Mouse (Mus musculus): Measurements from ENCODE around the gene Atp5e. TPM values are rescaled to one million over a fixed set of nuclear protein-coding genes. Genes with fewer than 3 reads are reported as not detected.

Atp5e gene
- polyA plus RNA-seq, 1 experiment: 827 TPM

DNA sequence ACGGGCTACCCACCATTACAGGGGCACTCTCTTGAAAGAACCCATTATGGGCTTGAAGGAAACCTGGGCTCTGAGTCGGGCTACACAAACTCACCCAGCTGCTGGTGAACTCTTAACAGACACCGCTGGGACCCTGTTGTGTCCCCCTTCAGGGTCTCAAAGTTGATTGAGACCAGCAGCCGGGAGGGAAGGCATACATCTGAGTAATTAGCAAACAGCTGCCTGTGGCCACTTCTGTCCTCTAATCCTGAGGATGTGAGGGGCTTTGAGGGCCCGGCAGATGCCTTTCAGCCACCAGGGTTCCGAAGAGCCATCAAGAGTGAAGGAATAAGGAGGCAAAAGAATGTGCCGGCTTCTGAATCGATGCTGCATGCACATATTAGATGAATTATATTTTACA, 17.0 kb downstream of the Atp5e start:
- H3K27me3 ChIP-seq (ENCODE audit: control insufficient read depth, insufficient read depth, insufficient read length): no peaks in the 10 kb centered on the region

DNA sequence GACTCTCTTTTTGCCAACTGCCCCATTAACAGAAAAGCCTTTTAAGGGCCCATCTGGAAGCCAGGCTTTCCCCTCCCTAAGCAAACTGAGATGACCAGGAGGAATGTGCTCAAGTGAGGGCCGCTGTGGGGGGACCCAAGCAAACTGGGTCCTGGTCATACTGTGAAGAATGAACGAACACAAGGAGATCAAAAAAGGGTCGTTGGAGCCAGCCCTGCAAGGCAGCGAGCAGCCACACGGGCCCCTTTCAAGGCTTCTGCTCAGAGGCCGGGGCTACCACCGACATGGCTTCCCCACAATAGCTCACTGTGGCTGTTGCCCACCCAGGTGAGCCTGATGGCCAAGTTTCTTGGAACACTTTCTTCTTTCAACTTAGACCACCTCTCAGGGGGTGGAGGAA, 17.4 kb downstream of the Atp5e start:
- H3K36me3 ChIP-seq (ENCODE audit: control insufficient read depth, insufficient read depth): no peaks in the 10 kb centered on the region
- no peaks in the 10 kb centered on the region for H3K79me2 ChIP-seq (ENCODE audit: control insufficient read depth, insufficient read depth)
- H3K27me3 ChIP-seq (ENCODE audit: control insufficient read depth, insufficient read depth, insufficient read length): no peaks in the 10 kb centered on the region
- H3K79me3 ChIP-seq (ENCODE audit: low read depth): no peaks in the 10 kb centered on the region
- H3ac ChIP-seq (ENCODE audit: control insufficient read depth, insufficient read length, low read depth): no peak overlapping the region
- H3K4me3 ChIP-seq (ENCODE audit: insufficient read depth, poor library complexity, severe bottlenecking): no peak overlapping the region
- TF ChIP-seq MYOD1 (IDR thresholded peaks at IDR 0.05; ENCODE audit: control insufficient read depth, insufficient read length, low read depth) (no peak), FOSL1 (IDR thresholded peaks at IDR 0.05; ENCODE audit: insufficient read depth, low read length, poor library complexity, severe bottlenecking) (no peak), MYOG (IDR thresholded peaks at IDR 0.05; ENCODE audit: control insufficient read depth, extremely low read depth, insufficient read length) (no peak), MAX (IDR thresholded peaks at IDR 0.05) (no peak), CTCF (IDR thresholded peaks at IDR 0.05; ENCODE audit: control insufficient read depth, insufficient read depth, insufficient read length) (no peak), CEBPB (IDR thresholded peaks at IDR 0.05; ENCODE audit: low read depth) (no peak)

More for the DNA sequence above, 17.0 kb downstream of the Atp5e start:
- H3K79me2 ChIP-seq (ENCODE audit: control insufficient read depth, insufficient read depth): no peaks in the 10 kb centered on the region
- no peak overlapping the region for H3ac ChIP-seq (ENCODE audit: control insufficient read depth, insufficient read length, low read depth)
- no peaks in the 10 kb centered on the region for H3K36me3 ChIP-seq (ENCODE audit: control insufficient read depth, insufficient read depth)
- no peaks in the 10 kb centered on the region for H3K79me3 ChIP-seq (ENCODE audit: low read depth)
- TF ChIP-seq MYOG (IDR thresholded peaks at IDR 0.05; ENCODE audit: control insufficient read depth, extremely low read depth, insufficient read length) (no peak), MYOD1 (IDR thresholded peaks at IDR 0.05; ENCODE audit: control insufficient read depth, insufficient read length, low read depth) (no peak), USF1 (IDR thresholded peaks at IDR 0.05; ENCODE audit: low read depth) (no peak), CEBPB (IDR thresholded peaks at IDR 0.05; ENCODE audit: low read depth) (no peak)
- H3K4me3 ChIP-seq (ENCODE audit: insufficient read depth, poor library complexity, severe bottlenecking): no peak overlapping the region

DNA sequence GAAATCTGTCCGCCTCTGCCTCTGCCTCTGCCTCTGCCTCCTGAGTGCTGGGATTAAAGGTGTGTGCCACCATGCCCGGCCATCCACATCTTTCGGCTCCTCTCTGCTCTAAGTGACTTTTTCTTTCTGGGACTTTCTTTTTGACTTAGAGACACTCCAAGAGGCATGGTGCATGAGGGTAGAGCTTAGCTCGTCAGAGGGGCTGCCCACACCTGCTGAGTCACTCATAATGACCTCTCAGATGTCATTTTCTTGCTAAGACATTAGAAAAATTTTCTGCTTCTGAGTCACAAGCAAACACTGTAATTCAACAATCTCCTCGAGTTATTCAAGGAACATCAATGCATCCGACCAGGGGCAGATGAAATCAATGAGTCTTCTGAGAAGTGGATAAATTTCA, 18.9 kb downstream of the Atp5e start:
- no peaks in the 10 kb centered on the region for H3K79me2 ChIP-seq (ENCODE audit: control insufficient read depth, insufficient read depth)
- TF ChIP-seq FOSL1 (IDR thresholded peaks at IDR 0.05; ENCODE audit: insufficient read depth, low read length, poor library complexity, severe bottlenecking) (peak; percentile 20), MAX (IDR thresholded peaks at IDR 0.05) (no peak), CTCF (IDR thresholded peaks at IDR 0.05; ENCODE audit: control insufficient read depth, insufficient read depth, insufficient read length) (no peak), MYOD1 (IDR thresholded peaks at IDR 0.05; ENCODE audit: control insufficient read depth, insufficient read length, low read depth) (peak; percentile 41), USF1 (IDR thresholded peaks at IDR 0.05; ENCODE audit: low read depth) (no peak), CEBPB (IDR thresholded peaks at IDR 0.05; ENCODE audit: low read depth) (no peak), MYOG (IDR thresholded peaks at IDR 0.05; ENCODE audit: control insufficient read depth, extremely low read depth, insufficient read length) (no peak)
- H3K4me3 ChIP-seq (ENCODE audit: insufficient read depth, poor library complexity, severe bottlenecking): no peak overlapping the region
- H3K27me3 ChIP-seq (ENCODE audit: control insufficient read depth, insufficient read depth, insufficient read length): no peaks in the 10 kb centered on the region
- H3ac ChIP-seq (ENCODE audit: control insufficient read depth, insufficient read length, low read depth): no peak overlapping the region
- H3K79me3 ChIP-seq (ENCODE audit: low read depth): no peaks in the 10 kb centered on the region
- no peaks in the 10 kb centered on the region for H3K36me3 ChIP-seq (ENCODE audit: control insufficient read depth, insufficient read depth)

DNA sequence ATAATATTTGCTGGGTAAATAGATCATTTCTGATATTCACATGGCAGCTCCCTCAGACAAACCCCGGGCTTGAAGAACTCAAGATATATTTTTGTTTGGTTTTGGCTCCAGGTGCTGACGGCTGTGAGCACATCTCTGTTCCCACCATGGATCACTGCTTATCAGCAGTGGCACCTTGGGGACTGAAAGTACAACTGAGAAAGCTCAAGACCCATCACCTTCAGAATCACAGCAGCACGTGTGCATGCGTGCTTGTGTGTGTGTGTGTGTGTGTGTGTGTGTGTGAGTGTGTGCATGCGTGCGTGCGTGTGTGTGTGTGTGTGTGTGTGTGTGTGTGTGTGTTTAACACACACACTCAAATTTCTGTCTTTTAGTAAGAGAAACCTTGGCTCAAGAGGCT, 19.5 kb downstream of the Atp5e start:
- no peaks in the 10 kb centered on the region for H3K27me3 ChIP-seq (ENCODE audit: control insufficient read depth, insufficient read depth, insufficient read length)
- no peak overlapping the region for H3ac ChIP-seq (ENCODE audit: control insufficient read depth, insufficient read length, low read depth)
- TF ChIP-seq FOSL1 (IDR thresholded peaks at IDR 0.05; ENCODE audit: insufficient read depth, low read length, poor library complexity, severe bottlenecking) (no peak), USF1 (IDR thresholded peaks at IDR 0.05; ENCODE audit: low read depth) (no peak), MYOG (IDR thresholded peaks at IDR 0.05; ENCODE audit: control insufficient read depth, extremely low read depth, insufficient read length) (no peak), CTCF (IDR thresholded peaks at IDR 0.05; ENCODE audit: control insufficient read depth, insufficient read depth, insufficient read length) (no peak), MAX (IDR thresholded peaks at IDR 0.05) (no peak), CEBPB (IDR thresholded peaks at IDR 0.05; ENCODE audit: low read depth) (no peak), MYOD1 (IDR thresholded peaks at IDR 0.05; ENCODE audit: control insufficient read depth, insufficient read length, low read depth) (no peak)
- H3K79me2 ChIP-seq (ENCODE audit: control insufficient read depth, insufficient read depth): no peaks in the 10 kb centered on the region
- no peaks in the 10 kb centered on the region for H3K79me3 ChIP-seq (ENCODE audit: low read depth)
- H3K4me3 ChIP-seq (ENCODE audit: insufficient read depth, poor library complexity, severe bottlenecking): no peak overlapping the region
- no peaks in the 10 kb centered on the region for H3K36me3 ChIP-seq (ENCODE audit: control insufficient read depth, insufficient read depth)

DNA sequence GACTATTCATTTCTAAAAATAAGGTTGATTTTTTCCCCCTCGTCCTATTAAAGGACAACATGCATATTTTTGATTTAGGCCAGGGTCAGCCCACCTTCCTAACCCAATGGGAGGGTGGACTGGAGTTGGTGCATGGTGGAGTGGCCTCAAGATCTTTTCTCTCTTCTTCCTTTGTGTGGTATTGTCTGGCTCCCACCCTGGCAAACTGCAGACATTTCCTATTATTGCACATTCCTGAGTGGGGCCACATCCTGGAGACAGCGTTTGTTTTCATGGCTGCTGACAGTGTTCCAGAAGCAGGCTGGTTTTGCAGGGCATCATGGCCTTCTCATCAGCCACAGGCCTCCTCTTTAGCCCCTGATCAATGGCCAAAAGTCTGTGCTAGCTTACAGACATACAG, 20.9 kb downstream of the Atp5e start:
- Histone ChIP-seq H3ac (ENCODE audit: control insufficient read depth, insufficient read length, low read depth) (no peak overlapping the region), H3K79me3 (ENCODE audit: low read depth) (peaks cover 4% of the 10 kb centered on the region), H3K4me3 (ENCODE audit: insufficient read depth, poor library complexity, severe bottlenecking) (no peak overlapping the region), H3K36me3 (ENCODE audit: control insufficient read depth, insufficient read depth) (no peaks in the 10 kb centered on the region), H3K27me3 (ENCODE audit: control insufficient read depth, insufficient read depth, insufficient read length) (no peaks in the 10 kb centered on the region), H3K79me2 (ENCODE audit: control insufficient read depth, insufficient read depth) (peaks cover 8% of the 10 kb centered on the region)
- TF ChIP-seq CEBPB (IDR thresholded peaks at IDR 0.05; ENCODE audit: low read depth): no peak

DNA sequence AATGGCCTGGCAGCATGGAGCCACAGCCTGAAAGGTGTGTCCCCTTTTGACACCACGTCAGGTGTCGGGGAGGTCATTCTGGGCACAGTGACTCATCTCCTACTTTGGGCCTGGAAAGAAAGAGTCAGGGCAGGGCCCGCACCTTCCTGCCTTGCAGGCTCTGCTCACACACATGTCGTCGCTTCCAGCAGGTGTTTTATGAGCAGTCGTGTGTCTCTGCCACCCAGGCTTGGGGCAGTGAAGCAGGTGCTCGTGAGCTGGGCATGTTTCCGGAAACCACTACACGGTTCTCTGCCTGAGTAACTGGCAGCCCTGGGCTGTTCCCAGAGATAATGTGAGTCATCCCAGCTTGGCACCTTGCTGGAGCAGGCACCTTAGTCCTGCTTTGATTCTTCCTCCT, 21.4 kb downstream of the Atp5e start:
- H3K4me3 ChIP-seq (ENCODE audit: insufficient read depth, poor library complexity, severe bottlenecking): no peak overlapping the region
- peaks cover 5% of the 10 kb centered on the region for H3K79me3 ChIP-seq (ENCODE audit: low read depth)
- H3K36me3 ChIP-seq (ENCODE audit: control insufficient read depth, insufficient read depth): no peaks in the 10 kb centered on the region
- TF ChIP-seq CEBPB (IDR thresholded peaks at IDR 0.05; ENCODE audit: low read depth) (no peak), MYOD1 (IDR thresholded peaks at IDR 0.05; ENCODE audit: control insufficient read depth, insufficient read length, low read depth) (peak; percentile 10)
- H3ac ChIP-seq (ENCODE audit: control insufficient read depth, insufficient read length, low read depth): no peak overlapping the region
- peaks cover 14% of the 10 kb centered on the region for H3K79me2 ChIP-seq (ENCODE audit: control insufficient read depth, insufficient read depth)
- no peaks in the 10 kb centered on the region for H3K27me3 ChIP-seq (ENCODE audit: control insufficient read depth, insufficient read depth, insufficient read length)
